Mouse (Mus musculus): ENCODE measurements at regions not wholly inside any gene's neighbourhood (a gene's known extent, or its start where the extent isn't known, plus 50 kb on each side); places are given as distances from the start of the nearest gene placed in this dataset.
A peak's percentile ranks its signal among the peaks of the same experiment; 100 is the strongest.

GRCm38 (mm10) chr11:20462076-20462475, 81.0 kb upstream of the Sertad2 start:
- no peak for DNase-seq (ENCODE audit: low spot score)

- no peak for DNase-seq (ENCODE audit: low spot score)
Measured at GRCm38 (mm10) chr11:20463173-20463681, 79.8 kb upstream of the Sertad2 start.

DNA sequence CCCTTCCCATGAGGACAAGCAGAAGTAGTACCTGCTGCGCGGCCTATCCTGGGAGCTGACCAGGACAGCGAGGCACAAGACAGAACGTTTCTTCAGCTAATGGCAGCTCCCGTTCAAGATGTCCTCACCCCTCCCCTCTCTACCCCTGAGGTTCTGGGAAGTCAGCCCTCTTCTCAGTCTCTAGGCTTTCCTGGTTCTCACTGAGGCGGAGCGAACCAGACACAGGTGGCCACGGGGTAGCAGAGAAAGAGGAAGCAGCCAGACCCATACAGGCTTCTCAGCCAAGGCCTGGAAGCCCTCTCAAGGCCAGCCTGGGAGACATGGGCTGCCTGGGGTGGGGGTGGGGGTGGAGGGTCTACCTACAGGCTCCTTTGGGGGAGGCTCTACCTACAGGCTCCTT, 78.5 kb upstream of the Sertad2 start:
- no peak for DNase-seq (ENCODE audit: low spot score)

DNA sequence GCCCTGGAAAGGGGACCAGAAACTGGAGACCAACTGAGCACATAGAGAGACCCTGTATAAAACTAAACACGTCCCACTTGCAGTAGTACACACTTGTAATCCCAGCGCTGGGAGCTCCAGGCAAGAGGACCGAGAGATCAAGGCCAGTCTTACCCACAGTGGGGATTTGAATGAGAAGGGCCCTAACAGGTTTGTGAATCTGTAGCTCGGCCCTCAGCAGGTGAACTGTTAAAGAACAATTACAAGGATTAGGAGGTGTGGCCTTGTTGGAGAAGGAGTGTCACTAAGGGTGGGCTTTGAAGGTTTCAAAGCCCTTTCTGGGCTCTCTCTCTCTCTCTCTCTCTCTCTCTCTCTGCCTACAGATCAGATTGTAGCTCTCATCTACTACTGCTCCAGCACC, 76.5 kb upstream of the Sertad2 start:
- no peak for DNase-seq (ENCODE audit: low spot score)

GRCm38 (mm10) chr11:20468319-20469018, 74.6 kb upstream of the Sertad2 start:
- no peak for DNase-seq (ENCODE audit: low spot score)

GRCm38 (mm10) chr11:20469368-20469767, 73.7 kb upstream of the Sertad2 start:
- no peak for DNase-seq (ENCODE audit: low spot score)

GRCm38 (mm10) chr11:20470396-20470795, 72.7 kb upstream of the Sertad2 start:
- DNase-seq (ENCODE audit: low spot score): no peak

DNA sequence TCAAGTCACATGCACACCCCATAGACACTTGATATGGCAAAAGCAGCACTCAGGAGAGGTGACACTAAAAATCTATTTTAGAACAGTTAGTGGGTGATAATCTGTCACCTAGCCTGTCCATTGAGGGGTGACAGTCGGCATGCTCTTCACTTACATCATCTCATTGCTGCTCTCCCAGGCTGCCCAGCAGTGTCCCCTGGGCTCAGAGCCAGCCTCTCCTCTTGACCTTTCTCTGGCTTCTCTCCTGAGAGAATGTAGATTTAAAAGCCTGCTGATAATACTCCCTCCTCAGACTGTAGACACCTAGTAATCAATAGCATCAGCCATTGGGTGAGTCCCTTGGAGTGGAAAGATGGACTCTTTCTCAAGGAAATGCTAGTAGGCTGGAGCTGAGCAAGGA, 70.7 kb upstream of the Sertad2 start:
- DNase-seq (ENCODE audit: low spot score): no peak

- DNase-seq (ENCODE audit: low spot score): no peak
Measured at GRCm38 (mm10) chr11:20475629-20476028, 67.4 kb upstream of the Sertad2 start.

GRCm38 (mm10) chr11:20476494-20476893, 66.6 kb upstream of the Sertad2 start:
- DNase-seq (ENCODE audit: low spot score): no peak

- peak; percentile 81 for DNase-seq (ENCODE audit: low spot score)
Measured at GRCm38 (mm10) chr11:20477183-20478037, 65.6 kb upstream of the Sertad2 start.

DNA sequence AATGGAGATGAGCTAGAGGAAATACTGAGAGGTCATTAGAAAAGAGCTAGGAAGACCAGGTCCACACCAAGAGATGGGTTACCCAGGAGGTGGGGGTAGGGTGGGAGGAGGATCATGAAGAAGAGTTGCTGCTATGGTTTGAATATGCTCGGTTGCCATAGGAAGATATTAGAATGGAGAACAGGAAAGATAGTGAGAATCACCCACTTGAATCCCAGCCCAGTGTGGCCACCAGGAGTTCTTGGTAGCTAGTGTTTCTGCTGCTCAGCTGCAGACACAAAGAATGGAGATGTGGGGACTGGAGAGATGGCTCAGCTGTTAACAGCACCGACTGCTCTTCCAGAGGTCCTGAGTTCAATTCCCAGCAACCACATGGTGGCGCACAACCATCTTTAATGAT, 62.4 kb upstream of the Sertad2 start:
- DNase-seq (ENCODE audit: low spot score): no peak

DNA sequence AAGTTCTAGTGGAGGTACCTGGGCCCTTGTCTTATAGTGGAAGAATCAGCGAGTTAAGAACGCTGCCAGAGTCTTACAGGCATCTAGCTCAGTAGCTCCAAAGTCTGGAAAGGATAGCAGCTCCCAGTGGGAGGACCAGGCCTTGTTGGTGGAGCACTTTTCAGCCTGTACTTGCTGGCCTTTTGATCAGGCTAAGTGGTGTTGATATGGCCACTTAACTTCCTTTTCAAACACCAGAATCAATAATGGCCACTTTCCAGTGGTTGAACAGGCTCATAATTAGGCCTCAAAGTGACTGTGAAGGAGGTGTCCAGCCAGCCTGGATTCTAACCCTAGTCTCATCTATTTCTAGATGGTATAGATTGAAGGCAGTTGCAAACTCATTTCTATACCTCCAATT, 57.7 kb upstream of the Sertad2 start:
- DNase-seq (ENCODE audit: low spot score): no peak
